Mouse (Mus musculus): ENCODE results near the gene Adamtsl2.

GRCm38 (mm10) chr2:27073407-27073806 is 5.8 kb upstream of the Adamtsl2 start:
- TF ChIP-seq GATA1 (IDR thresholded peaks at IDR 0.05; ENCODE audit: borderline replicate concordance, low read length) (no peak), FLI1 (IDR thresholded peaks at IDR 0.05; ENCODE audit: low read length) (no peak)

Data from megakaryocyte, embryonic 14.5 days (primary cell).